Mouse (Mus musculus) fat pad, adult 2 months (tissue): Measurements from ENCODE around the gene Lcn5.

Source experiments
- DNase-seq: peaks from one replicate; pipeline ENCODE4 v3.0.0-alpha.2; 2011; ENCODE audit warnings: low read depth, low spot score; ENCODE audit errors: extremely low read depth

Lcn5 gene

DNA sequence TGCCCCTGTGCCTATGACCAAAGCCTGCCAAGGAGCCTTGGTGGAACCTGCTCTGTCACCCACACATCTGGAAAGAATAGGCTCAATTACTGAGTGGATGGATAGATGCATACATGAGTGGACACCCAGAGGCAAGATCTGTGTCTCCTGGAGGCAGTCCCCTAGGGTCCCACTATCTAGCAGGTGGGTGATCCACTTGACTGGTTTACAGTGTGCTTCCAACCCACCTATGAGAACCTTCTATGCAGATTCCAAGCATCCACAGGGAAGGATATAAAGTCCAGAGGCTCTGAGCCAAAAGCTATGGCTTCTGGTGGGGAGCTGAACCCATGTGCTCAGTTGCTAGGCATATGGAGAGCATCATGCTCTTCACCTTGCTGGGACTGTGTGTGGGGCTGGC, at the start of gene Lcn5:
Gene Lcn5, plus strand, starts transcription at position 301 of the 400 bp plus-strand sequence.
- no peak for DNase-seq

GRCm38 (mm10) chr2:25608671-25609070, 49.1 kb upstream of the Lcn5 start:
- no peak for DNase-seq

DNA sequence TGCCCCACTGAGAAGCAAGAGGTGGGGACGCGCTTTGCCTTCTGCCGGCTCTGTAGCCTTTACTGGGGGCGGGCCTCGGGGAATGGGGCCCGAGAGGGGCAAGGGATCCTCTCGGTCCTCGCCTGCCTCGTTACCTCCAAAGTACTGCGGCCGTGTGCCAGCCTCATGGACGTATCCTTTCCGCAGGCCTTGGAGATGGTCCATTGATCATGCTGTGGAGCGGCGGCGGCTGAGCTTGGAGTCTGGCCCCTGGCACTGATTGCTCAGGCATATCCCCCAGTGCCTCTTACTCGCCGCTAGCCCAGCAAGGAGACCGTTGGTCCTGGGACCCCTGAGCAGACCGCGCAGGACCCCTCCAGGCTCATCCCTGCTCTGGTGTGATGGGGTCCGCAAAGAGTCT, 41.4 kb upstream of the Lcn5 start:
- no peak for DNase-seq

GRCm38 (mm10) chr2:25617578-25617977, 40.2 kb upstream of the Lcn5 start, which contains the start of gene Ccdc183:
Ccdc183 (minus strand) TSS chr2:25617678.
- no peak for DNase-seq

- DNase-seq = no peak
These were observed 37.4 kb upstream of the Lcn5 start for GRCm38 (mm10) chr2:25620386-25620785.

DNA sequence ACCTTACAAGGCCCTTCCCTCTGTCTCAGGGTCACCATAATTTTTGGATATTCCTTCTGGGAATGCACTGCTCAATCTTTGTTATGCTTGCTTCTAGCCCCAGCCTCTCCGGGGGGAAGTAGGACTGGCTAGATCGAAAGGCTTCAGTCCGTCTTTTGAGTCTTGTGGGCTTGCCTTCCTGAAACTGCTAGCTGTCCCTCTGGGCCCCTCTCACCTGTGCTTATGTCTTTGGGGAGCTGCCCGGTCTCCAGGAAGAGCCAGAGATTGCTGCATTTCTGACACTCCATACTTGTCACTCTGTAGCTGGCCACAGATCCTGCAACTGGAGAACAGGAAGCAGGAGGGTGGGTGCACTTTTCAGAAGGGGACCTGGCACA, 36.9 kb upstream of the Lcn5 start:
- DNase-seq = no peak

- DNase-seq = peak; percentile 13
These were observed 36.2 kb upstream of the Lcn5 start, which contains the start of gene Tmem141 for GRCm38 (mm10) chr2:25621229-25622200. Tmem141 (minus strand) TSS chr2:25622005.

DNA sequence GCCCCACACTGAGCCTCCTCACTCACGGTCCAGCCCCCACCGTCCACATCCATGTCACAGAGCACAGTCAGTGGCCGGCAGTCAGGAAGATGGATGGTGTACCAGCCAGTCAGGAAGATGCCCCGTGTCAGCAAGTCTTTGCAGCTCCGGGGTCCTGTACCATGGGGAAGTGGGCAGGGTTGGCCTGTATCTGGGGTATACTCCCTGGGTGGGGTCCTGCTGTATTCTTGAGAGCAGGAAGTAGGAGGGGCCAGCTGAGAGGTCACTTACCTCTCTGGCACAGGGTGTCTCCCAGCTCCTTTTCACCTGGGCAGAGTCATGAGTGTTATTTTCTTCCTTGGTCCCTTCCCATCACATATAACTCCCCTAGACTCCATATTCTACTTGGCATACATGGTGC, 31.8 kb upstream of the Lcn5 start:
- no peak for DNase-seq

GRCm38 (mm10) chr2:25627811-25628210, 29.9 kb upstream of the Lcn5 start, which contains the start of gene Fcna:
Fcna (minus strand) TSS chr2:25628030.
- DNase-seq = no peak

DNA sequence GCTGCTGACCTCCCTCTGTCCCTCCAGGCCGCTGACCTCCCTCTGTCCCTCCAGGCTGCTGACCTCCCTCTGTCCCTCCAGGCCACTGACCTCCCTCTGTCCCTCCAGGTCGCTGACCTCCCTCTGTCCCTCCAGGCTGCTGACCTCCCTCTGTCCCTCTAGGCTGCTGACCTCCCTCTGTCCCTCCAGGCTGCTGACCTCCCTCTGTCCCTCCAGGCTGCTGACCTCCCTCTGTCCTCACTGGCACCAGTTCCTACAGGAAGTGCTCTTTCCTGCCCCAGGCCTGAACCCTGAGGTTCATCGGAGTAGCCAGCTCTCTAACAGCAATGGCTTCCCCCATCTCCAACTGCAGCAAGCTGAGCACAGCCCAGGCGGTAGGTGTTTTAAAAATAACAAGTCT, 29.0 kb upstream of the Lcn5 start:
- DNase-seq = no peak

GRCm38 (mm10) chr2:25633616-25634015, 24.1 kb upstream of the Lcn5 start:
- DNase-seq = no peak

- DNase-seq = no peak
These were observed 23.7 kb upstream of the Lcn5 start for GRCm38 (mm10) chr2:25634046-25634445.

DNA sequence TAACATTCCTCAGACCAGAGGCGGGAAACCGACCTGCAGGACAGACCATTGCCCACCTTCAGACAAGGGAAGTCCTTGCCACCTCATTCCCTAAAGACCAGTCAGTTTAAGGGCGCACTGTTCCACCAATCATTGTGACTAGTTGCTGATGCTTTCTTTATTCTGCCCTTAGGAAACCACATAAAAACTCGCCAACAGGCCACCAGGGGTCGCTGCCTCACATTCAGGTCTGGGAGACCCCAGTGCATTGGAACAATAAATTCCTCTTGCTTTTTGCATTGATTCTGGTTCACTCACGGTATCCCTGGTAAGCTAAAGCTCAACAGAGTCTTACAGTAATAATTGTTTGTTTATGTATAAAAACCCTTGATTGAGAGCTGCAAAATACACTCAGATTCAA, 17.9 kb upstream of the Lcn5 start:
- no peak for DNase-seq

GRCm38 (mm10) chr2:25652902-25653301, 4.8 kb upstream of the Lcn5 start, which contains the start of gene Lcn8:
Lcn8 (plus strand) TSS chr2:25653120.
- DNase-seq = no peak

DNA sequence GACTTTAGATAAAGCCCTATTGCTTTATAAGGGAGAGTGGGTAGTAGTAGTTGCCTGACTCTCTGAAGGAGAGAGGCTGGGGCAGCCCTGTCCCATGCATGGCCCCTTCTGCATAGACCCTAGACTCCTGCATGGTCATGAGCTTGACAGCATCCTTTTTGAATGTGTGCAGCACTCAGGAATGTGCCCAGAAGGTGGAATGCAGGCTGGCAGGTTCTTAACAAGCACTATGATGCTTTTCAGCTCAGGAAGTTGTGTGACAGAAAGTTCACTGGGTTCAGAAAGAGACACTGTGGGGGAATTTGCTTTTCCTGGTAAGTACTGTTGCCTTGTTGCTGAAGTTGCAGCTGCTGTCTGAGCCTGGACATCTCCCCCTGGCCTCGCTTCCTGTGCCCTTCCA, 3.2 kb upstream of the Lcn5 start:
- no peak for DNase-seq

- no peak for DNase-seq
These were observed 1.1 kb upstream of the Lcn5 start for GRCm38 (mm10) chr2:25656691-25657090.

- DNase-seq = no peak
These were observed 506 bp upstream of the Lcn5 start for GRCm38 (mm10) chr2:25657246-25657645.

GRCm38 (mm10) chr2:25660279-25660678, 2.5 kb downstream of the Lcn5 start:
- DNase-seq = no peak

GRCm38 (mm10) chr2:25661245-25661970, 3.7 kb downstream of the Lcn5 start:
- DNase-seq = no peak

GRCm38 (mm10) chr2:25663511-25663910, 5.8 kb downstream of the Lcn5 start:
- no peak for DNase-seq

GRCm38 (mm10) chr2:25664125-25664524, 6.4 kb downstream of the Lcn5 start:
- no peak for DNase-seq

DNA sequence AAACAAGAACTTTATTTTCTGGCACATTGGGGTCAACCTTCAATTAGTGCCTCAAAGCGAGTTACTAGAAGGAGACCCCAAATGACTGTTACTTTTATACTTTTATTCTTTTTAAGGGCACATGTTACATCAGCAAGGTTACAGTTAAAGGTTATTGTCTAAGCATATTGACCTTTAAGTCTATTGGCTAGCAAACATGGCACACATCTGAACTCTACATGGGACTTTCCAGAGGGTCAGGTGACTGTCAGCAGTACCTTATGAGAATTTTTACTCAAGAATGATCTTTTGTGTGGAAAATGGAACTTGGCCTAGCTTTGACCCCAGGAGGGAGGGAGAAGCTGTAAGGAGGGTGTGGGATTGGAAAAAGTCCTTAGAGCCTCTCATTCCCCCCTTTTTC, 8.8 kb downstream of the Lcn5 start:
- no peak for DNase-seq
